Mouse (Mus musculus): ENCODE results near the gene Pif1. TPM values are rescaled to one million over a fixed set of nuclear protein-coding genes. Genes with fewer than 3 reads are reported as not detected.

Pif1 gene
- polyA plus RNA-seq, 1 experiment from 2014 or later: 2.6 TPM

GRCm38 (mm10) chr9:65619311-65619710, 32.4 kb downstream of the Pif1 start:
- WGBS: 64% methylated on average over 3 of the region's 3 CpGs
- H3K4me1 ChIP-seq (ENCODE audit: control insufficient read depth, insufficient read depth, low read length): no peaks in the 10 kb centered on the region

GRCm38 (mm10) chr9:65621196-65621595, 34.2 kb downstream of the Pif1 start:
- 92% methylated on average over 4 of the region's 4 CpGs for WGBS
- Histone ChIP-seq H3K36me3 (ENCODE audit: control insufficient read depth, insufficient read depth, low read length) (no peaks in the 10 kb centered on the region), H3K27me3 (ENCODE audit: control insufficient read depth, insufficient read depth, low read length) (no peaks in the 10 kb centered on the region), H3K4me1 (ENCODE audit: control insufficient read depth, insufficient read depth, low read length) (no peaks in the 10 kb centered on the region), H3K27ac (replicated peaks; ENCODE audit: low read depth, low read length) (no peak overlapping the region), H3K9me3 (ENCODE audit: control insufficient read depth, low read length) (no peaks in the 10 kb centered on the region), H3K4me3 (replicated peaks; ENCODE audit: low read depth, low read length) (no peak overlapping the region), H3K4me2 (ENCODE audit: low read length) (no peak overlapping the region), H3K9ac (replicated peaks; ENCODE audit: low read length) (no peak overlapping the region)
- ATAC-seq (ENCODE audit: low FRiP score, low TSS enrichment) (no peak), DNase-seq (no peak)

More at GRCm38 (mm10) chr9:65619311-65619710, 32.4 kb downstream of the Pif1 start:
- H3K27ac ChIP-seq (replicated peaks; ENCODE audit: low read depth, low read length): no peak overlapping the region
- H3K27me3 ChIP-seq (ENCODE audit: control insufficient read depth, insufficient read depth, low read length): no peaks in the 10 kb centered on the region
- H3K36me3 ChIP-seq (ENCODE audit: control insufficient read depth, insufficient read depth, low read length): no peaks in the 10 kb centered on the region
- H3K9ac ChIP-seq (replicated peaks; ENCODE audit: low read length): no peak overlapping the region
- H3K4me3 ChIP-seq (replicated peaks; ENCODE audit: low read depth, low read length): no peak overlapping the region
- ATAC-seq (ENCODE audit: low FRiP score, low TSS enrichment) (no peak), DNase-seq (no peak)
- H3K9me3 ChIP-seq (ENCODE audit: control insufficient read depth, low read length): no peaks in the 10 kb centered on the region
- no peak overlapping the region for H3K4me2 ChIP-seq (ENCODE audit: low read length)

- DNase-seq: no peak
- Histone ChIP-seq H3K36me3 (ENCODE audit: control insufficient read depth, insufficient read depth, low read length) (no peaks in the 10 kb centered on the region), H3K27ac (replicated peaks; ENCODE audit: low read depth, low read length) (no peak overlapping the region), H3K9ac (replicated peaks; ENCODE audit: low read length) (no peak overlapping the region), H3K4me1 (ENCODE audit: control insufficient read depth, insufficient read depth, low read length) (no peaks in the 10 kb centered on the region), H3K27me3 (ENCODE audit: control insufficient read depth, insufficient read depth, low read length) (no peaks in the 10 kb centered on the region), H3K9me3 (ENCODE audit: control insufficient read depth, low read length) (no peaks in the 10 kb centered on the region), H3K4me2 (ENCODE audit: low read length) (no peak overlapping the region), H3K4me3 (replicated peaks; ENCODE audit: low read depth, low read length) (no peak overlapping the region)
- 84% methylated on average over 2 of the region's 2 CpGs for WGBS
- ATAC-seq (ENCODE audit: low FRiP score, low TSS enrichment): no peak
Measured at GRCm38 (mm10) chr9:65621666-65622065, 34.7 kb downstream of the Pif1 start.

GRCm38 (mm10) chr9:65622826-65623225, 35.9 kb downstream of the Pif1 start:
- Histone ChIP-seq H3K4me3 (replicated peaks; ENCODE audit: low read depth, low read length) (no peak overlapping the region), H3K27me3 (ENCODE audit: control insufficient read depth, insufficient read depth, low read length) (peaks cover 7% of the 10 kb centered on the region; the same call in 1 of the 2 replicates), H3K9ac (replicated peaks; ENCODE audit: low read length) (no peak overlapping the region), H3K36me3 (ENCODE audit: control insufficient read depth, insufficient read depth, low read length) (no peaks in the 10 kb centered on the region), H3K4me2 (ENCODE audit: low read length) (no peak overlapping the region), H3K4me1 (ENCODE audit: control insufficient read depth, insufficient read depth, low read length) (no peaks in the 10 kb centered on the region), H3K27ac (replicated peaks; ENCODE audit: low read depth, low read length) (no peak overlapping the region), H3K9me3 (ENCODE audit: control insufficient read depth, low read length) (no peaks in the 10 kb centered on the region)
- DNase-seq (no peak), ATAC-seq (ENCODE audit: low FRiP score, low TSS enrichment) (no peak)
- 91% methylated on average over 5 of the region's 5 CpGs for WGBS

- ATAC-seq (ENCODE audit: low FRiP score, low TSS enrichment) (no peak), DNase-seq (no peak)
- Histone ChIP-seq H3K4me2 (ENCODE audit: low read length) (no peak overlapping the region), H3K4me1 (ENCODE audit: control insufficient read depth, insufficient read depth, low read length) (peaks cover 4% of the 10 kb centered on the region), H3K27ac (replicated peaks; ENCODE audit: low read depth, low read length) (no peak overlapping the region), H3K4me3 (replicated peaks; ENCODE audit: low read depth, low read length) (no peak overlapping the region), H3K9ac (replicated peaks; ENCODE audit: low read length) (no peak overlapping the region), H3K9me3 (ENCODE audit: control insufficient read depth, low read length) (no peaks in the 10 kb centered on the region), H3K27me3 (ENCODE audit: control insufficient read depth, insufficient read depth, low read length) (peaks cover 19% of the 10 kb centered on the region), H3K36me3 (ENCODE audit: control insufficient read depth, insufficient read depth, low read length) (no peaks in the 10 kb centered on the region)
- WGBS: 65% methylated on average over 2 of the region's 2 CpGs
Measured at GRCm38 (mm10) chr9:65624266-65624665, 37.3 kb downstream of the Pif1 start.

- peak; percentile 25 for DNase-seq
- 1% methylated on average over 37 of the region's 40 CpGs for WGBS
- Histone ChIP-seq H3K4me1 (ENCODE audit: control insufficient read depth, insufficient read depth, low read length) (peaks cover 19% of the 10 kb centered on the region), H3K27ac (replicated peaks; ENCODE audit: low read depth, low read length) (no peak within 1 kb of the TSS), H3K4me3 (replicated peaks; ENCODE audit: low read depth, low read length) (peak within 1 kb of the TSS; percentile 64), H3K9me3 (ENCODE audit: control insufficient read depth, low read length) (no peaks in the 10 kb centered on the region), H3K4me2 (ENCODE audit: low read length) (peak within 1 kb of the TSS; percentile 97), H3K27me3 (ENCODE audit: control insufficient read depth, insufficient read depth, low read length) (peaks cover 54% of the 10 kb centered on the region), H3K36me3 (ENCODE audit: control insufficient read depth, insufficient read depth, low read length) (no peaks in the 10 kb centered on the region), H3K9ac (replicated peaks; ENCODE audit: low read length) (peak within 1 kb of the TSS; percentile 53)
- ATAC-seq (ENCODE audit: low FRiP score, low TSS enrichment): no peak
Measured at GRCm38 (mm10) chr9:65629025-65629766, 42.2 kb downstream of the Pif1 start, which contains the start of gene Rbpms2. Gene Rbpms2, plus strand, starts transcription at chr9:65629648.

- DNase-seq (peak; percentile 53), ATAC-seq (ENCODE audit: low FRiP score, low TSS enrichment) (peak; percentile 68)
- Histone ChIP-seq H3K4me2 (ENCODE audit: low read length) (peak overlapping the region; percentile 97), H3K27me3 (ENCODE audit: control insufficient read depth, insufficient read depth, low read length) (peaks cover 54% of the 10 kb centered on the region), H3K9me3 (ENCODE audit: control insufficient read depth, low read length) (no peaks in the 10 kb centered on the region), H3K4me1 (ENCODE audit: control insufficient read depth, insufficient read depth, low read length) (peaks cover 19% of the 10 kb centered on the region), H3K27ac (replicated peaks; ENCODE audit: low read depth, low read length) (no peak overlapping the region), H3K36me3 (ENCODE audit: control insufficient read depth, insufficient read depth, low read length) (no peaks in the 10 kb centered on the region), H3K4me3 (replicated peaks; ENCODE audit: low read depth, low read length) (peak overlapping the region; percentile 64), H3K9ac (replicated peaks; ENCODE audit: low read length) (peak overlapping the region; percentile 53)
- under 1% methylated on average over 54 of the region's 83 CpGs for WGBS
Measured at GRCm38 (mm10) chr9:65629767-65630630, 43.0 kb downstream of the Pif1 start.

- H3K4me2 ChIP-seq (ENCODE audit: low read length): peak overlapping the region; percentile 97
- no peaks in the 10 kb centered on the region for H3K9me3 ChIP-seq (ENCODE audit: control insufficient read depth, low read length)
- peaks cover 19% of the 10 kb centered on the region for H3K4me1 ChIP-seq (ENCODE audit: control insufficient read depth, insufficient read depth, low read length)
- no peak overlapping the region for H3K27ac ChIP-seq (replicated peaks; ENCODE audit: low read depth, low read length)
- DNase-seq (peak; percentile 62), ATAC-seq (ENCODE audit: low FRiP score, low TSS enrichment) (peak; percentile 74)
- H3K27me3 ChIP-seq (ENCODE audit: control insufficient read depth, insufficient read depth, low read length): peaks cover 54% of the 10 kb centered on the region
- peak overlapping the region; percentile 64 for H3K4me3 ChIP-seq (replicated peaks; ENCODE audit: low read depth, low read length)
- no peaks in the 10 kb centered on the region for H3K36me3 ChIP-seq (ENCODE audit: control insufficient read depth, insufficient read depth, low read length)
- WGBS: under 1% methylated on average over 52 of the region's 78 CpGs
- H3K9ac ChIP-seq (replicated peaks; ENCODE audit: low read length): peak overlapping the region; percentile 53
Measured at GRCm38 (mm10) chr9:65630631-65631353, 43.8 kb downstream of the Pif1 start.
